Mouse (Mus musculus) embryo, embryonic 10 days (tissue): ENCODE results near the gene Parvb.

Source experiments
- DNase-seq: peaks from one replicate; pipeline ENCODE4 v3.0.0-alpha.2; 2015; ENCODE audit warnings: low spot score

Parvb gene

DNA sequence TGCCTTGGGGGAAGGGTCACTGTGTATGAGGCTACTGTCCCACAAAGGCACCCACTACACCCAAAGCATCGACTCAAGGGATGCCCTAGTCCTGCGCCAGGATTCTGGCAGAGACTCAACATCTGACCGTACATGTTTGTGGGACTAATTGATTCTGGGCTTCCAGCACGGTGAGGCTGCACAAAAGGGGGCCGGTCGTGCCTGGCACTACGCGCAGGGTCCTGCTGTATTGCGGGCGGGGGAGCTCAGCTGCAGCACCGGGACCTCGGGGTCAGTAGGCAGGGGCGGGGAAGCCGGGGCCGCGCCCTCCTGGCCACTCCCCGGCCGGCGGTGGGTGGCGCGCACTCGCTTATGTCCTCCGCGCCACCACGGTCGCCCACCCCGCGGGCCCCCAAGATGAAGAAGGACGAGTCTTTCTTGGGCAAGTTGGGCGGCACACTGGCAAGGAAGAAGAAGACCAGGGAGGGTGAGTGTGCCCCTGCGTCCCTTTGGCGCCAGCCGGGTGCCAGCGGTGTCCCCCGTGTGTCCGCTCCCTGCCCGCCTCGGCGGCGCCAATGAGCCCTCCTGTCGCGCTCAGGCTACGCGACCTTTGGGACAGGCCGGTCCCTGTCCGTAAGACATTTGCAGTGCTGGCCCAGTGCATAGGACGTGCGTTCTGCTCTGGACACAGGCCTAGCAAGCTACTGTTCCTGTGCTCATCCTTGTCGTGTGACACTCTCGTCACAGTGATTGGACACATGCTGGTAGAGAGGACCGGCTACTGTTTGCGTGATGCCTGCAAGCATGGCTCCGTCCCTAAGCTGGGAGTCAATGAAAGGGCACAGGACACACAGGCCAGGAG, at the start of gene Parvb:
Gene Parvb (plus strand): TSS at position 323 of the 841 bp plus-strand sequence.
- DNase-seq: peak; percentile 76

DNA sequence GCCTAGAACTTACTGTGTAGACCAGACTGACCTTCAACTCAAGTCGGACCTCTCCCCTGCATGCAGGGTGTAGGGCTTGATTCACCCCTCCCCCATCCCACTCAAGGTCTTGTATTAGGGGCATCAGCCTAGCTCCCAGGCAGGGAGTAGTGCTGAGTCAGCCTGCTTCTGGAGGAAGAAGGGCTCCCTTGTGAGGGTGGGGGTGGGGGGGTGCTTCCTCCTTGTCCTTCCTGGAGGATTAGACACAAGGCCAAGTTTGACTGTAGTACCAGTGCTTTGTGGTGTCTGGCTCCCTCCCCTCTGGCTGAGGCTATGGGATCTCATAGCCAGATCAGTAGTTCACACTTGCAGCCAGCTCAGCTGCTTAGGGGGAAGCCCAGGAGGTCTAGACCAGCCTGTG, 47.9 kb upstream of the Parvb start:
- DNase-seq: peak; percentile 6

DNA sequence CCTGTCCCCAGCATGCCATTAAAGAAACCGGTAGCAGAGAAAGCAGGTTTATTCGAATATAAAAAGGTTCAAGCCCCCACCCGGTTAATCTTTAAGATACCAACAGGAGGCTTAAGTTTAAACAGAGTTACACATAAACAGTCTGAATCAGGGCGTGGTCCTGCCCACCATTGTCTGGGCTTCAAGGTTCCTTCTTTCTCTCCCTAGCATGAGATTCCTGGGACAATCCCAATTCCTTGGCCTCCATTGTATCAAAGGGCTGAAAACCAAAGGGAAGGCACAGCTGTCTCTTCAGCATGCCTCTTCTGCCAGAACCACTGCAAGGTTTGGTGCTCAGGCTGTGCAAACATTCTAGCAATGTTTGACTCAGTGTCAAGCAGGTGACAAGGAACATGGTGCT, 45.6 kb upstream of the Parvb start:
- no peak for DNase-seq

DNA sequence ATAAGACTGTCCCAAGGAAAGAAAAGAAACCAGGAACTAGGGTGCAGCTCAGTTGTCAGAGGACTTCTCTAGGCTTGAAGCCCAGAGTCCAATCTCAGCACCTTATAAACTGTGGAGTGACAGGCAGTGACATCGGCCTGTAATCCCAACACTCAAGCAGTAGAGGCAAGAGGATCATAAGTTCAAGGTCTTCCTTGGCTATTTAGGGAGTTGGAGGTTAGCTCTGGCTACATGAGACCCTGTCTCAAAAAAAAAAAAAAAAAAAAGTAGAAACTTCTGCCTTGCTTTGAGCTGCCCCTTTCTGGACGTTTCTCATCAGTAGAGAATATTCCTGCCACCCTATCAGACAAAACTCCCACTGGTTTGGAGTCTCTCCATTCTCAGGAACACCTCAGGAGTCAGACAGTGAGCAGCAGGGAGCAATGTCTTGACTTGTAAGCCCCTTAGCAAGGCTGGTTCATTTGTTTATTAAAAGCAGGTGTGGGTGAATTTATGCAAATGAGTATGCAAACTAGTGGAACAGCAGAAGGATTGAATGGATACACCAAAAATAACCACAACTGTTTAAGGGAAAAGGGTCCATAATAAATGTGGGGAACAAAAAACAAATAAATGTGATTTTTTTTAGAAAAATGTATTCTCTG, 42.8 kb upstream of the Parvb start:
- no peak for DNase-seq

DNA sequence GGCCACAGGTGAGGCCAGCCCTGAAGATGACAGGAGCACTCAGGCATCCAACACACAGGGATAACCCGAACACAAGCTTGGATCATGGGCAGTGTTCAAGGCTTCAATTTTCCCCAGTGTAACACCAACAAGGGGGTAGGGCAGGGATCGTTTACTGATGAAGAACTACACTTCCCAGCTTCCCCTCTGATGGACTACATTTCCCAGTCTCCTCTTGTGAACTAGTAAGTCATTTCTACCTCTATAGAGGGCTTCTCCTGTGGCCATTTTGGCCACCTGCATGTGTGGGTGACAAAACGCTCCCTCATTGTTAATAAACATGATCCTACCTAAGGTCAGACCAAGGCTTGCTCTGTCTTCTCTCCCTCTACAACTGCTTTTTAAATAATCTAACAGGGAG, 42.0 kb upstream of the Parvb start:
- DNase-seq: peak; percentile 54

DNA sequence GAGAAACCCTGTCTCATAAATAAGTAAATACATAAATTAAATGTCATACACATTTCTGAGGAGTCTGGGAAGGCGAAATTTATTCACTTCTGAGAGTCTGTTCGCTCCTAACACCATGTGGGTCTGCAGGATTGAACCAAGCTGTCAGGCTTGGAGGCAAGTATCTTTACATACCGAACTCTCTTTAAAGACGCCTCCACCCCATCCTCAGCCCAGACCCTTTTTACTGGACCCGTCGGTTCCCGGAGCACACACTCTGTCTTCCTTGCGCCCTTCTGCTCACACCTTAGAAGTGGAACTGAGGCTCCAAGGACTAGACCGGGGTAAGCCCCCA, 40.2 kb upstream of the Parvb start:
- no peak for DNase-seq

DNA sequence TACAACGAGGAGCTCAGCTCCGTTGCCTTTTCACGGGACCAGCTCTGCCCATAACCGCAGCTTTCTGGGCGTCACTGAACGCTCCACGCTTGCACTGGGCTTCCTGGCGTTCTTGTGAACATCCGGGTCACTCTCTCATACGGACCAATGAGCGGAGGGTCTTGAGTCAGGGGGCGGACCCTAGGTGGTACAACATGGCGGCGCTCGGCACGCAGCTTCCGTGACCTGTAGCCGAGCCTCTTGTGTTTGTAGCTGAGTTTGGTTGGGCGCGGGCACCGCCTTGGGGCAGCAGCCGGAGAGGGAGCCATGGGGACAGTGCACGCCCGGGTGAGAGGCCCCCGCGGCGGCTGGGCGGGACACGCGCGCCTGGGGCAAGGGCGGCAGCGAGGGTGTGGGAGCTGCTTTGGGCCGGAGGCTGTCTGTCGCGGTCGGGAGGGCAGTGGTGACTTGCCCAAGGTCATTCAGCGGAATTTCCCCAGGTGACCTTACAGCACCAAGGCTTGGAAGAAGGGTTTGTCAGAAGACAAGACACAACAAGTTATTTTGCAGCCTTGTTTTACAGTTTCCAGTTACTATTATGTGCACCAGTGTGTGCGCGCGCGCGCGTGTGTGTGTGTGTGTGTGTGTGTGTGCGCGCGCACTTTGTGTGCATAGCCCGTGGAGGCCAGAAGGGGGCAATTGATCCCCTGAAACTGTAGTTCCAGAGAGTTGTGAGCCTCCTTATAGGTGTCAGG, 39.6 kb upstream of the Parvb start, which contains the start of gene Samm50:
Gene Samm50 (plus strand): TSS at position 184 of the 734 bp plus-strand sequence.
- peak; percentile 98 for DNase-seq

DNA sequence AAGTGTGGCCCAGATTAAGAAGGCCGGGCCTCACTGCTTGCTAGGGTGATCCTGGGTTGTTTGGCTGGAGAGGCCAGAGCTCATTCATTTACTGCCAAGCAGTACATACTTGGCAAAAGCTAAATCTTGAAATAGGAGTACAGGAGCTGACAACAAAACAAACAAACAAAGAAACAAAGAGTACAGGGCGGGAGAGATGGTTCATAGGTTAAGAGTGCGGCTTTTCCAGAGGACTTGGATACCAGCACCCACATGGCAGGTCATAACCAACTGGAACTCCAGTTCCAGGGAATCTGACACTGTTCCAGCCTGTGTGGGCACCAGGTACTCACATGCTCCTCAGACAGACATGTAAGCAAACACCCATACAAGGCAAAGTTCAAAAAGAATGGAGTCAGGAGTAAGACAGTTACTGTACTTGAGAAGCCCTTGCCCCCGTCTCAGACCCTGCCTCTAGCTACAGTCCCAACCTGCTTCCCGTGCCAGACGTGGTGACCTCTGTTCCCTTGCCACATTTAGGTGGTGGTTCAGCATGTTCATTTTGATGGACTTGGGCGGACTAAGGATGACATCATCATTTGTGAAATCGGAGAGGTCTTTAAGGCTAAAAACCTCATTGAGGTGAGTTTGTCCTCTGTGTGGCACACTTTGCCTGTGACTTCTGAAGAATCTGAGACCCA, 35.2 kb upstream of the Parvb start:
- no peak for DNase-seq

DNA sequence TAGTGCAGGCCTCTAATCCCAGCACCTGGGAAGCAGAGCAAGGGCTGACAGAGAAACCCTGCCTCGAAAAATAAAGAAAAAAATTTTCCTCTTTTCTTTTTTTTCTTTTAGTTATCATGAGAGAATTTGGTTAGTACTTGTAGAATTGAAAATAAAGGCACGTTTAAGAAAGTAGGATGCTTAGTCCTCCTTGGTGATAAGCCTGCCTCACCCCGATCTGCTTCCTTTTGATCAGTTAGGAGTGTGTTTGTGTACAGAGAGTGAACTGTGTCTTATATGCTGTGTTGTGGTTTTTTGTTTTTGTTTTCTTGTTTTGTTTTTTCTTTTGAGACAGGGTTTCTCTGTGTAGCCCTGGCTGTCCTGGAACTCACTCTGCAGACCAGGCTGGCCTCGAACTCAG, 24.5 kb upstream of the Parvb start:
- DNase-seq: no peak

DNA sequence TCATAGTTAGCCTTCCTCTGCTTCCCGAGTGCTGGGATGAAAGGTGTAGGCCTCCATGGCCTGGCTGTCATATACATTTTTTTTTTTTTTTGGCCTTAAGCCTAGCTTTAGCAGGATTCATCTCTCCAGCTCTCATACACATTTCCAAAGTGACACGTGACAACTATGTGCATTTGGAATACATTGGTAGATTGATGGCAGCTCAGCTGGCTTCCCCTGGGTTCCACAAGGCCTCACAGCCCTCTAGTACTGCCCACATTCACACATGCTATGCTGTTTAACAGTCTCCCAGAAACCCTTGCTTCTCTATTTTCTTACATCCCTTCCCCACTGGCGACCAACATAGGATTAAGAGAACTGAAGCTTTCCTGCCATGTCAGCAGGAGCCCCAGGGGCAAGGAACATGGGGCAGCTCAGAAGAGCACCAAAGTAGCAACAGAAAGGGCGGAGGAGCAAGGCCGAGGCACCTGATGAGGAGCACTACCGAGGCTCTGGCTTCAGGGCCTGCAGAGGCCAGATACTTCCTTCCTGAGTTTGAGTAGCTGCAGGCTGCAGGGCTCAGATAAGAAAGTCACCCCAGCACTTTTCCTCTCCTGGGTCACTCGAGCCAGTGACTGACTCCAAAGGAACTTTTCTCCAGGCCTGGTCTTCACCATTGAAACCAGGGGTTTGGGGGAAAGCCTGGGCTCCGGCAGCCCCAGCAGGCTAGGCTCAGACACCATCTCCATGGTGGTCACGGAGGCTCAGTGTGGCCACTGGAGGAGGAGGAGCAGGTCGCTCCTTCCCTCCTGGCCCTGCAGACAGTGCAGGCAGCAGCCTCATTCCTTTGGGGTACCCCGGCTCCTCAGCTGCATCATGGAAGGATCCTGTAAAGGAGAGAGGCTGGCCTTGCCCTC, 22.1 kb upstream of the Parvb start:
- no peak for DNase-seq

DNA sequence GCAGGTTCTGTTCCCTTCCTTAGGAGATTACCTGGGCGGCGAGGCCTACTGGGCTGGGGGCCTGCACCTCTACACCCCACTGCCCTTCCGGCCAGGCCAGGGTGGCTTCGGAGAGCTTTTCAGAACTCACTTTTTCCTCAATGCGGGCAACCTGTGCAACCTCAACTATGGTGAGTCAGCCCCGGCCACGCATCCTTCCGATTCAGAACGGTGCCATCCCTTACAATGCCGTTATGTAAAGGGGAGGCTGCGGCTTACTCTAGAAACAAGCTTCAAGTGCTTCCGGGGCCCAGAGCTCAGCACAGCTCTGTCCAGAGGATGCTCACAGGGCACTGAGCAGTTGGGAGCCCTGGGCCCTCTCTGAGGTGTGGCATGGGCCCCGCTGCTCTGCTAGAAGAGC, 21.4 kb upstream of the Parvb start:
- no peak for DNase-seq

DNA sequence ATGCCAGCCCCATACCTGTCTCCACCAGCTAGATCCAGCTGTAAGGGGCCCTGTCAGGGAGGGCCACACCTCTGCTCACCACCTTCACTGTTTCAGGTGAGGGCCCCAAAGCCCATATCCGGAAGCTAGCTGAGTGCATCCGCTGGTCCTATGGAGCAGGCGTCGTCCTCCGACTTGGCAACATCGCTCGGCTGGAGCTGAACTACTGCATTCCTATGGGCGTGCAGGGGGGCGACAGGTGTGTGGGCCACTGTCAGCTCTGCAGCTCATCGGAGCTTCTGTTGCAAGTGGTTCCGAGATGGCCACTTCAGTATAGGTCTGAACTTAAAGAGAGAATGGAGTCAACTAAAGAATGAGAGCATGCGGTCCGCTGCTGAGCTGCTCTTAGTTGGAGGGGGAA, 20.9 kb upstream of the Parvb start:
- no peak for DNase-seq

DNA sequence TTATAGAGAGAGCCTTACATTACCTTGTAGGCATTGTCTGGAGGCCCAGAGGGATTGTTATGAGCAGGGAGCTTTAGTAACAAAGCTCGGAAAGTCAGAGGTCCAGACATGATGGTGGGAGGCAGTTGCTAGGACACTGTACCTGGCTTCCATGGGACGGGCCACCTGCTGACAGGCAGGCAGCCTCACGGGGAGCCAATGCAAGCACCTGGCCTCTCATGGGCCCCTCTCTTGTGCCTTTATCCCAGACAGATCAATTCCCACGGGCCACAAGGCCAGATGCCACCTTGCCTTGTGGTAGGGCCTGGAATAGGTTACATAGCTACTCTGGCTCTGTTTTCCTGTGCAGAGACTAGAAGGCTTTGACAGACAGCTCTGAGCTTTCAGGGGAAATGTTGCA, 20.3 kb upstream of the Parvb start:
- no peak for DNase-seq

DNA sequence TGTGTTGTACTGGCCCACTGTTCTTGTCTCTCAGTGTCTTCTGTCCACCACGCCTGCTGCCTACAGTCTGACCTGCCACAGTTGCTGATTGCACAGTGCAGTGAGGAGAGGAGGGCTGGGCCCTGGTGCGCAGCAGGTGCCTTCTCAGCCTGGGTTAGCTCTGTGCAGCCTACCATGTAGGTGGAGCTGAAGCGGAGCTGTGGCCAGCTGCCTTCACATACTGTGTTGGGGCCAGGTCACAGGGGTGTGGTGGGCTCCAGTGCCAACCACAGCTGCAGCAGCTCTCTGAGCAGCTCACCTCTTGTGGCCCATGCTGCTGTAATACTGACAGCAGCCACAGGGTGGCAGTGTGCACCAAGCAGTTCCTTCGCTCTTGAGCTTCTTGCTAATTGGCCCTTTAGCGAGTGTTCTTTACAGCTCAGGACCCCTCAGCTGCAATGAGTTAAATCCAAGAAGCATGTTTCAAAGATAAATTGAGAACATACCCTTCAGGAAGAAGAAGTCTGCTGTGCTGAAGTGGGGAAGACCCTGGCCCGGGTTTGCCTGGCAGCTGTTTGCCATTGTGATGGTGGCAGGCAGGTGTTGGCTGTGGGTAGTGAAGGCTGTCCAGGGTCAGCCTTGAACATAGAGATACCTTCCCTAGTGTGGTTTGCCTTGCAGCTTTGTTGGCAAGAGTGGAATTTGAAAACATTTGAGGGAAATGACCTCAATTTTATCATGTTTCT, 19.6 kb upstream of the Parvb start:
- peak; percentile 95 for DNase-seq

DNA sequence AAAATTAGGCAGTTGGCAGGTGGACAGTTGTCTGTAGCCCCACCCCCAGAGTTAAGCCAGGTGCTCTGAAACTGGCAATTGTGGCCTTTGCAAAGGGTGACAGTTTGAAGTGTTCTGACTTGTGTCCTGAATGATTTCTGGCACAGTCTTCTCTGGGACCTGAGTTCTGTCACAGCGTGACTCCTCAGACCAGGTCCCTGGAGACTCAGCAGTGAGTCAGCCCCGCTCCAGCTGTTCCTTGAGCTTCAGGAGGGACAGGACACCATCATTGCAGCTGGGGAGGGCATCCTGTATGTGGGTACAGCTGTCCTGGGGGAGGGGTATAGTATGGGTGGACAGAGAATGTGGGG, 19.1 kb upstream of the Parvb start:
- DNase-seq: no peak

DNA sequence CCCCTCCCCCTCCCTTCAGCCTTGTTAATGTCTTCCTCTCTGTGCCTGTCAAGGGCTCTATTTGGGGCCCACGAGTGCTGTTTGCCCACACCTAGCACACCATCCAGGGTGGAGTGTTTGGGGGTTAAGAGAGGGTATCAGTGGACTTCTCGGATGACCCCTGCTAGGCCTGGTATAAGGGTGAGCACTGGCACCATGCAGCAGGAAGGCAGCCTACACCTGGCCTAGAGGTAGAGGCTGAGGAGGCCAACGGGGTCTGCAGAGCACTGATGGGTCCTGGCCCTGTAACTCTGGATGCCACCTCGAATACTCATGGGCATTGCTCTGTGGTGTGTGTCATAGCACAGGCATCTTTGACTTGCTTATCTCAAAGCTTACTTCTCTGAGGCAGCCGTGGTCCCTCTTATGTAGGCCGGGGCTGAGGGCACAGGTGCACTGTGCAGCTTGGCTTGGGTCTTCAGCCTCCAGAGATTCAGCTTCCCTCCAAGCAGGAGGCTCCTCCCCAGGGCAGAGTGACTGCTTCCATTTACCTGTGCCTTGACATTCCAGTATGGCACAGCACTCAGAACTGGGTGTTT, 18.6 kb upstream of the Parvb start:
- DNase-seq: no peak

DNA sequence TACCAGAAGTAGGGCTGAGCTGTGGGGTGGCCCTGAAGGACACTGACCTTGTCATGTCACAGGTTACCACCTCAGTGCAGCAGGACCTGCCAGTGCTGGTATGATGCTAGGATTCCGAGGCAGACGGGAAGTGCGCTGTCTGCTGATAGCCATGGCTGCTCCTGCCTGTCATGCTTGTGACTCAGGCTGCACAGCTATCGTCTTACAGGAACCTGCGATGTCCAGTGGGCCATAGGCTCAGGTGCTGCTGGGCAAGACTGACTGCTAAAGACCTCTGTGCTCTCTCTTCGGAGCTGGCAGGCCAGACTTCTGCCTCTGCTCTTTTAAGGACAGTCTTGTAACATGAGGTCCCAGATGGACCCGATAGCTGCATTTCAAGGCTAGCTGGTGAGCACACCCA, 17.4 kb upstream of the Parvb start:
- no peak for DNase-seq

DNA sequence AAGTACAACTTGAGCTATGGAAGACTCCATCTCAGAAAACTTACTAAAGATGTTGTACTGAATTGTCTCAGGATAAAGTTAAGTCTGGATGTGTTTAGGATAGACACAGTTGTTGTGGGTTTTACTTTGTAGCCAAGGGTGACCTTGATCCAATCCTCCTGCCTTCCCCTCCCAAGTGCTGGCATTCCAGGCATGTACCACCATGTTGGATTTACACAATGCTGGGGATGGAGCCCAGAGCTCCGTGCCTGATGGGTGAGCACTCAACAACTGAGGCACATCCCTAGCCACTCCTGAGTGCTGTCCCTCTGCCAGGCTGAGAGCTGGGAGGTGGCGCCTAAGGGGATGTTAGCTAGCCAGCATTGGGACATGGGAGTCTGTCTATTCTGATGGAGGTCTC, 16.6 kb upstream of the Parvb start:
- DNase-seq: no peak

DNA sequence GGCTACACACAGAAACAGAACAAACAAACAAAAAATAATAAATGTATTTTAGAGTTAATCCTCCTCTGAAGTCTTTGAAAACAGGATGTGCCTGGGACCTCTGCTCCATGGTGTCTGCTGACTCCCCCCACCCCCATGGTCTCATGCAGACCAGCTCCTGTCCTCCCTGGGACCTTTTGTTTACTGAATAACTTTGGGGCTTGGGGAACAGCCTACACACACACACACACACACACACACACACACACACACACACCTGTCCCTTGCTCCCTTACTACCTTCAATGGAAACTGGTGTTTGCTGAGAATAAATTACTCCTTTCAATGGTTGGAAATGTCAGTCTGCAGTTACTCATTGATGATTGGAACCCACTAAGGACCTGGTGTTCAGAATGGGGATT, 15.8 kb upstream of the Parvb start:
- DNase-seq: no peak

DNA sequence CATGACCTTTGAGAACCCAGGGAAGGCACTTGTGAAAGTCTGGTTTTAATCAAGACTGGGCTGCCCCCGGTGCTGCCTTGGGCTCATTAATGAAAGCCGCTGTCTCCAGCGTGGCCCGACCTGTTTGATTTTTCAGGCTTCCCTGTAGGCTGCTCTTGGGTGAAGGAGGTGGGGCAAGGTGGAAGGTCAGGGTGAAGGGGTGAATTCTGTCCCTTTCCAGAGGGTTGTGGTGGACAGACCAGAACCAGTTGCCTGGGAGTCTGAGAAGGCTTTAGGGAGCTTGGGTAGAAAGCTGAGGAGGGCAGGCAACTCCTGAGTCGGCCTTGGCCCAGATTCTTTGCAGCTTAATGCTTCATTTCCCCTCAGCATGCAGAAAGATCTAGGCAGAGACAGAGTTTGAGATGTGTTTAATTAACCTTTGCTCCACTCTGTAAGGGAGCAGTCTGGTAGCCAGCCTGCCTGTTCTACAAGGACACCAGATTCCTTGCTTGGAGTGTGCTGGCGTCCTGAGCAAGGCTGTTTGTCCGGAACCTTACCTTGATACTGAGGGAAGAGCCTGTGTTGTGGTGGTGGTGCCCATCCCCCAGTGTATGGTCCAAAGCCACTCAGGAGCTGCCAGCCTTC, 15.3 kb upstream of the Parvb start:
- DNase-seq: peak; percentile 82
